Mouse (Mus musculus): ENCODE measurements around the gene Ift81.

DNA sequence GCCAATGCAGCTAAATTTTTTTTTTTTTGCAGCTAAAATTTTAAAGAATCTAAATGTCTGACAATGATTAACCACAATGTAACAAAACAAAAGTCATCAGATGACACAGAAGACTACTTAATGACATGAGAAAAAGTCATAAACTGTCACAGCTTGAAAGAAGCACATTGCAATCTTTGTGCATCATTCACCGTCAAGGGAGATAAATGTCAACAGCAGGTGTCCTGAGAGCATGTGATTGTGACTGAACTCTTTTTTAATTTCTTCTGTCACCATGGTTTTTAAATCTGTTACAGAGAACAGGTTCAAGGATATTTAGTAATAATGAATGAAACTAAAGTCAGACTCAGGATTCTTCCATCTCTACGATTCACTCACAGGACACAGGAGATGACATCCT lies 9.4 kb downstream of the Ift81 start:
- TF ChIP-seq CTCF (IDR thresholded peaks at IDR 0.05; ENCODE audit: low read depth, low read length) = no peak
- TF ChIP-seq POLR2A (IDR thresholded peaks at IDR 0.05; ENCODE audit: borderline replicate concordance, low read depth, low read length) = no peak
